Mouse (Mus musculus) CH12.LX (cell line): ENCODE data around the gene Epb41l1. TPM values are rescaled to one million over a fixed set of nuclear protein-coding genes. Genes with fewer than 3 reads are reported as not detected.

Experiments
- DNase-seq: peaks from one replicate; pipeline ENCODE4 v3.0.0-alpha.2; 2013; ENCODE audit errors: extremely low read depth
- H3K27ac ChIP-seq: 2 replicates; pipeline ENCODE4 v1.5.1; 2012; ENCODE audit warnings: low read depth, mild to moderate bottlenecking, control low read depth, moderate library complexity; ENCODE audit not compliant: insufficient read depth
- H3K27me3 ChIP-seq: replicated peaks from 2 replicates; pipeline ENCODE3; 2012; ENCODE audit warnings: inconsistent platforms
- H3K36me3 ChIP-seq, 2 experiments: replicated peaks in 1 of 2; 2 replicates each; pipeline versions ENCODE3 to v1.6.1; 2012; ENCODE audit warnings: inconsistent platforms in 1 of 2, low read length in 1 of 2, mild to moderate bottlenecking in 1 of 2, mixed read lengths in 1 of 2, moderate library complexity in 1 of 2; ENCODE audit not compliant: control insufficient read depth in 1 of 2, insufficient read depth in 1 of 2
- H3K4me1 ChIP-seq, 2 experiments: 2 replicates each; pipeline ENCODE4 v1.6.1; 2012; ENCODE audit warnings: inconsistent platforms in 1 of 2, moderate library complexity in 1 of 2; ENCODE audit not compliant: insufficient read depth in 2 of 2, control insufficient read depth in 1 of 2
- H3K4me2 ChIP-seq: 2 replicates; pipeline ENCODE4 v1.6.1; 2012; ENCODE audit warnings: low read depth, mild to moderate bottlenecking, control low read depth; ENCODE audit not compliant: poor library complexity, insufficient read depth, severe bottlenecking
- H3K4me3 ChIP-seq, 3 experiments: fragments of 150-350 bp in 1 of 3; sonication (generic) in 1 of 3; replicated peaks in 1 of 3; 2 replicates each; pipeline versions ENCODE3 to v1.5.1; 2011 to 2012; ENCODE audit warnings: low read depth in 2 of 3, low read length in 2 of 3, mild to moderate bottlenecking in 2 of 3, moderate library complexity in 2 of 3, control low read depth in 1 of 3, improper control_type of control experiment in 1 of 3, inconsistent platforms in 1 of 3, mixed read lengths in 1 of 3; ENCODE audit not compliant: poor library complexity in 1 of 3
- H3K79me2 ChIP-seq: replicated peaks from 2 replicates; pipeline ENCODE4 v1.6.1; 2012; ENCODE audit warnings: mild to moderate bottlenecking, moderate library complexity; ENCODE audit not compliant: control insufficient read depth, poor library complexity, insufficient read depth, severe bottlenecking; ENCODE audit errors: extremely low read depth
- H3K9ac ChIP-seq: 2 replicates; pipeline ENCODE4 v1.6.1; 2012; ENCODE audit warnings: low read depth, mild to moderate bottlenecking, control low read depth, moderate library complexity; ENCODE audit not compliant: insufficient read depth
- H3K9me3 ChIP-seq: replicated peaks from 2 replicates; pipeline ENCODE3; 2012; ENCODE audit warnings: low read length, inconsistent platforms, mixed read lengths
- BHLHE40 ChIP-seq: IDR thresholded peaks from 2 replicates; pipeline ENCODE4 v1.6.1; 2011; ENCODE audit warnings: mild to moderate bottlenecking, low read depth, low read length, improper control_type of control experiment
- CHD2 ChIP-seq: IDR thresholded peaks from 2 replicates; pipeline ENCODE4 v1.6.1; 2011; ENCODE audit warnings: low read length, improper control_type of control experiment
- EP300 ChIP-seq: IDR thresholded peaks from 2 replicates; pipeline ENCODE4 v1.6.1; 2011; ENCODE audit warnings: low read length, improper control_type of control experiment
- JUN ChIP-seq: IDR thresholded peaks from 2 replicates; pipeline ENCODE4 v1.6.1; 2011; ENCODE audit warnings: low read depth, mild to moderate bottlenecking, low read length, improper control_type of control experiment, moderate library complexity; ENCODE audit not compliant: insufficient read depth
- KAT2A ChIP-seq: IDR thresholded peaks from 2 replicates; pipeline ENCODE4 v1.6.1; 2012; ENCODE audit warnings: low read length, improper control_type of control experiment, inconsistent platforms; ENCODE audit not compliant: insufficient replicate concordance
- MAFK ChIP-seq: IDR thresholded peaks from 2 replicates; pipeline ENCODE4 v1.6.1; 2011; ENCODE audit warnings: low read length, improper control_type of control experiment; ENCODE audit not compliant: insufficient replicate concordance
- MAZ ChIP-seq: IDR thresholded peaks from 2 replicates; pipeline ENCODE4 v1.6.1; 2012; ENCODE audit warnings: low read depth, mild to moderate bottlenecking, inconsistent platforms, low read length, improper control_type of control experiment, moderate library complexity
- MXI1 ChIP-seq: IDR thresholded peaks from 2 replicates; pipeline ENCODE4 v1.6.1; 2011; ENCODE audit warnings: mild to moderate bottlenecking, low read depth, low read length, improper control_type of control experiment
- MYC ChIP-seq: IDR thresholded peaks from 2 replicates; pipeline ENCODE4 v1.6.1; 2011; ENCODE audit warnings: low read depth, mild to moderate bottlenecking, improper control_type of control experiment, low read length
- NRF1 ChIP-seq: IDR thresholded peaks from 2 replicates; pipeline ENCODE4 v1.6.1; 2014; ENCODE audit warnings: low read depth, mild to moderate bottlenecking, inconsistent platforms, low read length, improper control_type of control experiment, moderate library complexity
- PAX5 ChIP-seq: IDR thresholded peaks from 2 replicates; pipeline ENCODE4 v1.6.1; 2012; ENCODE audit warnings: low read length, inconsistent platforms, mixed read lengths
- POLR2A ChIP-seq: IDR thresholded peaks from 2 replicates; pipeline ENCODE4 v1.6.1; 2011; ENCODE audit warnings: low read depth, mild to moderate bottlenecking, improper control_type of control experiment, low read length
- POLR2AphosphoS2 ChIP-seq: IDR thresholded peaks from 2 replicates; pipeline ENCODE4 v1.6.1; 2011; ENCODE audit warnings: low read depth, low read length, improper control_type of control experiment
- RAD21 ChIP-seq: IDR thresholded peaks from 2 replicates; pipeline ENCODE4 v1.6.1; 2011; ENCODE audit warnings: low read depth, mild to moderate bottlenecking, low read length, improper control_type of control experiment, moderate library complexity
- RCOR1 ChIP-seq: conservative IDR thresholded peaks from 2 replicates; pipeline ENCODE4 v1.6.1; 2012; ENCODE audit warnings: low read depth, mild to moderate bottlenecking, inconsistent platforms, low read length, improper control_type of control experiment
- TBP ChIP-seq: conservative IDR thresholded peaks from 2 replicates; pipeline ENCODE4 v1.6.1; 2011; ENCODE audit warnings: low read depth, low read length, improper control_type of control experiment
- TCF12 ChIP-seq: IDR thresholded peaks from 2 replicates; pipeline ENCODE4 v1.6.1; 2014; ENCODE audit warnings: low read depth, mild to moderate bottlenecking, inconsistent platforms, low read length, improper control_type of control experiment
- UBTF ChIP-seq: IDR thresholded peaks from 2 replicates; pipeline ENCODE4 v1.6.1; 2012; ENCODE audit warnings: low read depth, mild to moderate bottlenecking, inconsistent platforms, low read length, improper control_type of control experiment, moderate library complexity
- ZC3H11A ChIP-seq: IDR thresholded peaks from 2 replicates; pipeline ENCODE4 v1.6.1; 2012; ENCODE audit warnings: low read depth, mild to moderate bottlenecking, inconsistent platforms, low read length, improper control_type of control experiment
- ZKSCAN1 ChIP-seq: IDR thresholded peaks from 2 replicates; pipeline ENCODE4 v1.6.1; 2012; ENCODE audit warnings: low read depth, inconsistent platforms, low read length, improper control_type of control experiment, borderline replicate concordance
- dilution Hi-C: fragments of 300-500 bp; cut with MboI; formaldehyde crosslinking; loops from 2 replicates; pipeline ENCODE4 v1.14.3; 2020; ENCODE audit warnings: low sequenced_read_pairs; ENCODE audit not compliant: extremely low pct_unique_long_range_greater_than_20kb, extremely low pct_ligation_motif_present
- in situ Hi-C: fragments of 300-500 bp; cut with MboI; formaldehyde crosslinking; loops from 3 replicates; pipeline ENCODE4 v1.14.3; 2019; ENCODE audit warnings: low sequenced_read_pairs, low pct_ligation_motif_present, low pct_unique_long_range_greater_than_20kb, mixed read lengths
- polyA plus RNA-seq: library from polyadenylated mRNA; unstranded; fragments of >175 nt; gene quantifications from 2 replicates; pipeline ENCODE4 v1.2.1, GENCODE M21; 2012; ENCODE audit warnings: low read depth; ENCODE audit not compliant: insufficient read length
- total RNA-seq, 2 experiments: library from RNA; depleted of rRNA; stranded (reverse); fragments of 300-350 nt in 1 of 2; fragments of >200 nt in 1 of 2; gene quantifications; 2 replicates each; pipeline ENCODE4 v1.2.3; 2012 to 2014

The Epb41l1 gene
- total and polyA plus RNA-seq, 3 experiments = 0.21 TPM; not detected in 2

GRCm38 (mm10) chr2:156569261-156569660 lies 148.6 kb downstream of the Epb41l1 start:
- Histone ChIP-seq H3K79me2 (no peaks in the 10 kb centered on the region), H3K27ac (no peak overlapping the region), H3K4me2 (no peak overlapping the region), H3K9me3 (no peaks in the 10 kb centered on the region), H3K36me3 (peaks cover 31 to 59% of the 10 kb centered on the region in 2 experiments), H3K4me3 (no peak overlapping the region), H3K9ac (no peak overlapping the region), H3K4me1 (no peaks in the 10 kb centered on the region), H3K27me3 (no peaks in the 10 kb centered on the region)
- in situ Hi-C loops = no loop called here
- dilution Hi-C loops = no loop called here
- no peak for DNase-seq
- TF ChIP-seq MXI1 (no peak), ZC3H11A (no peak), RAD21 (no peak), NRF1 (no peak), ZKSCAN1 (no peak), EP300 (no peak), MAFK (no peak), KAT2A (no peak), BHLHE40 (no peak), TBP (no peak), CHD2 (no peak)

- TF ChIP-seq TBP (no peak), POLR2A (no peak), RAD21 (no peak), MAFK (no peak), MYC (no peak), JUN (no peak), MXI1 (no peak), PAX5 (no peak), RCOR1 (no peak), MAZ (no peak), TCF12 (no peak), POLR2AphosphoS2 (no peak), UBTF (no peak), ZKSCAN1 (no peak)
- Histone ChIP-seq H3K27me3 (no peaks in the 10 kb centered on the region), H3K36me3 (peaks cover 21 to 42% of the 10 kb centered on the region in 2 experiments), H3K27ac (no peak overlapping the region), H3K4me2 (no peak overlapping the region), H3K9me3 (no peaks in the 10 kb centered on the region), H3K9ac (no peak overlapping the region), H3K4me3 (no peak overlapping the region), H3K4me1 (no peaks in the 10 kb centered on the region), H3K79me2 (no peaks in the 10 kb centered on the region)
- dilution Hi-C loops = no loop called here
- DNase-seq = no peak
- in situ Hi-C loops = no loop called here
These were observed 150.8 kb downstream of the Epb41l1 start for GRCm38 (mm10) chr2:156571521-156571920.
